Mouse (Mus musculus) myocyte (in vitro differentiated cells): ENCODE measurements around the gene Itga3. TPM values are rescaled to one million over a fixed set of nuclear protein-coding genes. Genes with fewer than 3 reads are reported as not detected.

ENCODE experiments used
- H3K27me3 ChIP-seq: one replicate; pipeline ENCODE4 v1.6.1; 2011; ENCODE audit not compliant: control insufficient read depth, insufficient read depth, insufficient read length
- H3K36me3 ChIP-seq: one replicate; pipeline ENCODE4 v1.6.1; 2011; ENCODE audit not compliant: control insufficient read depth, insufficient read depth
- H3K4me2 ChIP-seq: one replicate; pipeline ENCODE4 v1.6.1; 2011; ENCODE audit warnings: low read depth, control low read depth
- H3K4me3 ChIP-seq: one replicate; pipeline ENCODE4 v1.5.1; 2011; ENCODE audit warnings: mild to moderate bottlenecking, control low read depth, moderate library complexity
- H3K79me2 ChIP-seq: one replicate; pipeline ENCODE4 v1.6.1; 2011; ENCODE audit not compliant: control insufficient read depth, insufficient read depth
- H3ac ChIP-seq: one replicate; pipeline ENCODE4 v1.6.1; 2011; ENCODE audit not compliant: control insufficient read depth, insufficient read length
- CEBPB ChIP-seq: IDR thresholded peaks from 2 replicates; pipeline ENCODE4 v1.6.1; 2011; ENCODE audit warnings: mild to moderate bottlenecking, moderate library complexity; ENCODE audit not compliant: poor library complexity, insufficient read depth, severe bottlenecking
- E2F4 ChIP-seq: IDR thresholded peaks from one replicate; pipeline ENCODE4 v1.6.1; 2011; ENCODE audit warnings: mild to moderate bottlenecking, control low read depth, moderate library complexity; ENCODE audit not compliant: insufficient read depth
- MAX ChIP-seq: IDR thresholded peaks from one replicate; pipeline ENCODE4 v1.6.1; 2011; ENCODE audit warnings: low read depth, mild to moderate bottlenecking, control low read depth
- MYOD1 ChIP-seq, 3 experiments: IDR thresholded peaks; one replicate each; pipeline ENCODE4 v1.6.1; 2011; ENCODE audit warnings: control low read depth in 2 of 3, low read depth in 2 of 3, mild to moderate bottlenecking in 2 of 3, moderate library complexity in 1 of 3; ENCODE audit not compliant: insufficient read length in 2 of 3, control insufficient read depth in 1 of 3
- MYOG ChIP-seq, 3 experiments: IDR thresholded peaks; one replicate each; pipeline ENCODE4 v1.6.1; 2011; ENCODE audit warnings: control low read depth in 2 of 3, low read depth in 2 of 3, mild to moderate bottlenecking in 2 of 3; ENCODE audit not compliant: insufficient read length in 2 of 3, control insufficient read depth in 1 of 3, insufficient read depth in 1 of 3
- POLR2A ChIP-seq: IDR thresholded peaks from one replicate; pipeline ENCODE4 v1.6.1; 2011; ENCODE audit warnings: low read depth, mild to moderate bottlenecking, control low read depth, moderate library complexity; ENCODE audit not compliant: insufficient read length
- POLR2AphosphoS2 ChIP-seq: IDR thresholded peaks from one replicate; pipeline ENCODE4 v1.6.1; 2011; ENCODE audit warnings: low read depth, control low read depth; ENCODE audit not compliant: insufficient read length
- REST ChIP-seq: IDR thresholded peaks from one replicate; pipeline ENCODE4 v1.6.1; 2011; ENCODE audit warnings: mild to moderate bottlenecking, control low read depth, moderate library complexity; ENCODE audit not compliant: insufficient read depth, insufficient read length
- SRF ChIP-seq: IDR thresholded peaks from one replicate; pipeline ENCODE4 v1.6.1; 2011; ENCODE audit warnings: low read depth; ENCODE audit not compliant: control insufficient read depth, insufficient read length
- TCF12 ChIP-seq: IDR thresholded peaks from one replicate; pipeline ENCODE4 v1.6.1; 2011; ENCODE audit warnings: mild to moderate bottlenecking, control low read depth; ENCODE audit not compliant: poor library complexity, insufficient read depth, severe bottlenecking
- TCF3 ChIP-seq: IDR thresholded peaks from one replicate; pipeline ENCODE4 v1.6.1; 2011; ENCODE audit warnings: low read depth, control low read depth; ENCODE audit not compliant: insufficient read length
- USF1 ChIP-seq: IDR thresholded peaks from one replicate; pipeline ENCODE4 v1.6.1; 2011; ENCODE audit warnings: low read depth, mild to moderate bottlenecking, control low read depth, moderate library complexity
- polyA plus RNA-seq: library from polyadenylated mRNA; unstranded; fragments of >200 nt; fragmentation: generic; extraction: Trizol; gene quantifications from one replicate; pipeline ENCODE4 v1.2.1, GENCODE M21; 2012; ENCODE audit warnings: missing spikeins

The Itga3 gene
- polyA plus RNA-seq, 1 experiment, result 19.9 TPM

GRCm38 (mm10) chr11:95024439-95025184 is 52.0 kb downstream of the Itga3 start:
- Histone ChIP-seq H3K79me2 (no peaks in the 10 kb centered on the region), H3ac (no peak overlapping the region), H3K36me3 (no peaks in the 10 kb centered on the region), H3K4me3 (no peak overlapping the region), H3K4me2 (no peak overlapping the region), H3K27me3 (no peaks in the 10 kb centered on the region)
- TF ChIP-seq POLR2A (no peak), MYOG (IDR thresholded peaks at IDR 0.05; ENCODE audit: control insufficient read depth in 1 of 3, insufficient read depth in 1 of 3, insufficient read length in 2 of 3, low read depth in 2 of 3) (no peak), POLR2AphosphoS2 (no peak), MYOD1 (IDR thresholded peaks at IDR 0.05; ENCODE audit: control insufficient read depth in 1 of 3, insufficient read length in 2 of 3, low read depth in 2 of 3) (no peak), USF1 (no peak), REST (no peak)

- Histone ChIP-seq H3K36me3 (no peaks in the 10 kb centered on the region), H3K27me3 (no peaks in the 10 kb centered on the region), H3K4me2 (no peak overlapping the region), H3K79me2 (no peaks in the 10 kb centered on the region), H3ac (no peak overlapping the region), H3K4me3 (no peak overlapping the region)
- TF ChIP-seq POLR2AphosphoS2 (peak; percentile 29), TCF3 (no peak)
Measured at GRCm38 (mm10) chr11:95023481-95023880, 53.1 kb downstream of the Itga3 start.

- TF ChIP-seq REST, result no peak
- TF ChIP-seq POLR2A, result no peak
- no peak for TF ChIP-seq USF1
- no peak for TF ChIP-seq CEBPB
- no peak for TF ChIP-seq MYOD1 (IDR thresholded peaks at IDR 0.05; ENCODE audit: control insufficient read depth in 1 of 3, insufficient read length in 2 of 3, low read depth in 2 of 3)
- TF ChIP-seq POLR2AphosphoS2, result no peak
- no peak for TF ChIP-seq E2F4
- no peak for TF ChIP-seq MAX
- TF ChIP-seq TCF3, result no peak
- no peak for TF ChIP-seq SRF
- no peak for TF ChIP-seq TCF12
- TF ChIP-seq MYOG (IDR thresholded peaks at IDR 0.05; ENCODE audit: control insufficient read depth in 1 of 3, insufficient read depth in 1 of 3, insufficient read length in 2 of 3, low read depth in 2 of 3), result no peak
- Histone ChIP-seq H3K79me2 (no peaks in the 10 kb centered on the region), H3K4me3 (no peak overlapping the region), H3K36me3 (no peaks in the 10 kb centered on the region), H3K4me2 (no peak overlapping the region), H3K27me3 (no peaks in the 10 kb centered on the region), H3ac (no peak overlapping the region)
Measured at GRCm38 (mm10) chr11:95022237-95022992, 54.2 kb downstream of the Itga3 start.

- Histone ChIP-seq H3K36me3 (no peaks in the 10 kb centered on the region), H3K4me2 (no peak overlapping the region)
Measured at GRCm38 (mm10) chr11:95015484-95015883, 61.1 kb downstream of the Itga3 start.

GRCm38 (mm10) chr11:95012487-95012886 is 64.1 kb downstream of the Itga3 start:
- H3K4me2 ChIP-seq, result no peak overlapping the region
- no peak for TF ChIP-seq MYOD1 (IDR thresholded peaks at IDR 0.05; ENCODE audit: control insufficient read depth in 1 of 3, insufficient read length in 2 of 3, low read depth in 2 of 3)
- no peak for TF ChIP-seq POLR2A
- TF ChIP-seq POLR2AphosphoS2, result no peak
- no peak for TF ChIP-seq MAX
- no peak for TF ChIP-seq CEBPB
- no peak for TF ChIP-seq MYOG (IDR thresholded peaks at IDR 0.05; ENCODE audit: control insufficient read depth in 1 of 3, insufficient read depth in 1 of 3, insufficient read length in 2 of 3, low read depth in 2 of 3)
- TF ChIP-seq REST, result no peak
- TF ChIP-seq E2F4, result no peak
- no peaks in the 10 kb centered on the region for H3K79me2 ChIP-seq
- H3K27me3 ChIP-seq, result no peaks in the 10 kb centered on the region
- H3K4me3 ChIP-seq, result no peak overlapping the region
- H3ac ChIP-seq, result no peak overlapping the region
- no peaks in the 10 kb centered on the region for H3K36me3 ChIP-seq

More at GRCm38 (mm10) chr11:95015484-95015883, 61.1 kb downstream of the Itga3 start:
- Histone ChIP-seq H3K4me3 (no peak overlapping the region), H3K79me2 (no peaks in the 10 kb centered on the region), H3ac (no peak overlapping the region), H3K27me3 (no peaks in the 10 kb centered on the region)
- TF ChIP-seq MAX (no peak), CEBPB (no peak), POLR2A (no peak), TCF3 (no peak), USF1 (no peak), TCF12 (no peak), SRF (no peak), MYOG (IDR thresholded peaks at IDR 0.05; ENCODE audit: control insufficient read depth in 1 of 3, insufficient read depth in 1 of 3, insufficient read length in 2 of 3, low read depth in 2 of 3) (no peak), POLR2AphosphoS2 (no peak), REST (no peak), E2F4 (no peak), MYOD1 (IDR thresholded peaks at IDR 0.05; ENCODE audit: control insufficient read depth in 1 of 3, insufficient read length in 2 of 3, low read depth in 2 of 3) (no peak)
